Mouse (Mus musculus) embryonic stem cell, embryonic (primary cell): ENCODE measurements at regions not wholly inside any gene's neighbourhood (a gene's known extent, or its start where the extent isn't known, plus 50 kb on each side); places are given as distances from the start of the nearest gene placed in this dataset.

Experiments used
- CTCF ChIA-PET, 4 experiments: fragments of 300-600 bp in 2 of 4; fragments of 350-600 bp in 2 of 4; sonication (Branson Sonifier 250); formaldehyde crosslinking; loops; one replicate each; lab custom pipeline; 2022; ENCODE audit warnings: inconsistent platforms in 2 of 4; lab: Charles Lee
- POLR2A ChIA-PET, 4 experiments: fragments of 300-600 bp in 2 of 4; fragments of 350-600 bp in 2 of 4; sonication (Branson Sonifier 250); formaldehyde crosslinking; loops; one replicate each; lab custom pipeline; 2022; ENCODE audit warnings: antibody characterized with exemption in 4 of 4, inconsistent platforms in 1 of 4; lab: Charles Lee

GRCm38 (mm10) chr16:5380626-5381025 is 124.8 kb upstream of the Eef2kmt start:
- POLR2A ChIA-PET: no interaction called here

GRCm38 (mm10) chr16:5377001-5377400 is 121.2 kb upstream of the Eef2kmt start:
- CTCF ChIA-PET: no interaction called here
- POLR2A ChIA-PET: interaction anchor here in 1 of 4 experiments (0.6 kb wide), 1 partner anchor 316 kb away, joined by 4 read pairs; no protein-coding TSS in a partner anchor

More at GRCm38 (mm10) chr16:5380626-5381025, 124.8 kb upstream of the Eef2kmt start:
- CTCF ChIA-PET: interaction anchor here in 1 of 4 experiments (0.6 kb wide), 1 partner anchor 88 kb away, joined by 3 read pairs; no protein-coding TSS in a partner anchor

GRCm38 (mm10) chr16:5374818-5375605 is 119.2 kb upstream of the Eef2kmt start:
- ChIA-PET POLR2A (interaction anchor here in 1 of 4 experiments (0.6 kb wide), 1 partner anchor 257 kb away, joined by 3 read pairs; no protein-coding TSS in a partner anchor), CTCF (interaction anchor here in 1 of 4 experiments (0.7 kb wide), 1 partner anchor 20 kb away, joined by 3 read pairs; no protein-coding TSS in a partner anchor)

GRCm38 (mm10) chr16:5371175-5371893 is 115.6 kb upstream of the Eef2kmt start:
- ChIA-PET CTCF (interaction anchor here in 2 of 4 experiments (0.5 to 0.7 kb wide), 2 partner anchors 11 to 636 kb away, joined by 3 to 9 read pairs; no protein-coding TSS in a partner anchor), POLR2A (interaction anchor here in 1 of 4 experiments (0.5 to 0.6 kb wide), 2 partner anchors 11 to 194 kb away, joined by 3 read pairs; no protein-coding TSS in a partner anchor)

- POLR2A ChIA-PET: no interaction called here
- CTCF ChIA-PET: interaction anchor here in 3 of 4 experiments (0.7 to 1.7 kb wide), 6 partner anchors 12 to 636 kb away, joined by 3 to 9 read pairs (median 4); no protein-coding TSS in a partner anchor
These were observed 114.7 kb upstream of the Eef2kmt start for GRCm38 (mm10) chr16:5370496-5370895.

- ChIA-PET POLR2A (interaction anchor here in 3 of 4 experiments (0.6 to 1.8 kb wide), 9 partner anchors 9 to 125 kb away, joined by 3 to 5 read pairs (median 3); no protein-coding TSS in a partner anchor), CTCF (interaction anchor here in 2 of 4 experiments (1.3 to 1.9 kb wide), 4 partner anchors 11 to 62 kb away, joined by 3 to 6 read pairs (median 4); no protein-coding TSS in a partner anchor)
These were observed 113.2 kb upstream of the Eef2kmt start for GRCm38 (mm10) chr16:5368897-5369558.

- POLR2A ChIA-PET: interaction anchor here in 2 of 4 experiments (0.7 to 1.8 kb wide), 7 partner anchors 10 to 125 kb away, joined by 3 to 5 read pairs (median 3); no protein-coding TSS in a partner anchor
- CTCF ChIA-PET: interaction anchor here in 2 of 4 experiments (1.3 to 1.9 kb wide), 3 partner anchors 14 to 62 kb away, joined by 3 to 6 read pairs (median 5); no protein-coding TSS in a partner anchor
These were observed 112.6 kb upstream of the Eef2kmt start for GRCm38 (mm10) chr16:5368357-5368756.

GRCm38 (mm10) chr16:5367581-5368119 is 111.9 kb upstream of the Eef2kmt start:
- ChIA-PET POLR2A (interaction anchor here in 2 of 4 experiments (0.8 to 1.5 kb wide), 4 partner anchors 17 to 26 kb away, joined by 3 to 4 read pairs (median 4); no protein-coding TSS in a partner anchor), CTCF (interaction anchor here in 2 of 4 experiments (1.6 to 1.9 kb wide), 2 partner anchors 15 to 61 kb away, joined by 3 to 6 read pairs; no protein-coding TSS in a partner anchor)

GRCm38 (mm10) chr16:5366021-5366420 is 110.2 kb upstream of the Eef2kmt start:
- POLR2A ChIA-PET: interaction anchor here in 2 of 4 experiments (0.7 to 1.4 kb wide), 3 partner anchors 13 to 109 kb away, joined by 3 to 5 read pairs (median 3); no protein-coding TSS in a partner anchor

GRCm38 (mm10) chr16:5363007-5363570 is 107.3 kb upstream of the Eef2kmt start:
- ChIA-PET POLR2A (no interaction called here), CTCF (no interaction called here)

More at GRCm38 (mm10) chr16:5366021-5366420, 110.2 kb upstream of the Eef2kmt start:
- CTCF ChIA-PET: interaction anchor here in 3 of 4 experiments (0.5 to 1.5 kb wide), 4 partner anchors 12 to 80 kb away, joined by 3 to 4 read pairs (median 3); no protein-coding TSS in a partner anchor

GRCm38 (mm10) chr16:5359193-5359592 is 103.4 kb upstream of the Eef2kmt start:
- CTCF ChIA-PET: no interaction called here

GRCm38 (mm10) chr16:5353881-5354280 is 98.1 kb upstream of the Eef2kmt start:
- POLR2A ChIA-PET: no interaction called here
- CTCF ChIA-PET: interaction anchor here in 2 of 4 experiments (0.7 to 1.2 kb wide), 2 partner anchors 12 to 355 kb away, joined by 3 read pairs; no protein-coding TSS in a partner anchor

More at GRCm38 (mm10) chr16:5359193-5359592, 103.4 kb upstream of the Eef2kmt start:
- POLR2A ChIA-PET: interaction anchor here in 1 of 4 experiments (0.6 kb wide), 1 partner anchor 45 kb away, joined by 3 read pairs; no protein-coding TSS in a partner anchor

- ChIA-PET CTCF (interaction anchor here in 2 of 4 experiments (0.7 to 1.3 kb wide), 4 partner anchors 9 to 355 kb away, joined by 3 to 4 read pairs (median 3); no protein-coding TSS in a partner anchor), POLR2A (interaction anchor here in 1 of 4 experiments (0.5 kb wide), 1 partner anchor 1517 kb away, joined by 3 read pairs; no protein-coding TSS in a partner anchor)
These were observed 96.2 kb upstream of the Eef2kmt start for GRCm38 (mm10) chr16:5351890-5352571.

GRCm38 (mm10) chr16:5347151-5347550 is 91.4 kb upstream of the Eef2kmt start:
- ChIA-PET POLR2A (interaction anchor here in 1 of 4 experiments (0.8 kb wide), 1 partner anchor 57 kb away, joined by 3 read pairs; no protein-coding TSS in a partner anchor), CTCF (no interaction called here)

- CTCF ChIA-PET: interaction anchor here in 3 of 4 experiments (0.6 to 1.0 kb wide), 3 partner anchors 10 to 64 kb away, joined by 3 to 5 read pairs (median 4); no protein-coding TSS in a partner anchor
- POLR2A ChIA-PET: interaction anchor here in 1 of 4 experiments (1.1 kb wide), 1 partner anchor 25 kb away, joined by 4 read pairs; no protein-coding TSS in a partner anchor
These were observed 86.5 kb upstream of the Eef2kmt start for GRCm38 (mm10) chr16:5342326-5342725.

- ChIA-PET CTCF (interaction anchor here in 3 of 4 experiments (0.6 to 1.1 kb wide), 3 partner anchors 9 to 229 kb away, joined by 3 to 6 read pairs (median 4); no protein-coding TSS in a partner anchor), POLR2A (no interaction called here)
These were observed 60.5 kb upstream of the Eef2kmt start for GRCm38 (mm10) chr16:5316271-5316670.
